Mouse (Mus musculus) heart, embryonic 15.5 days (tissue): ENCODE data around the gene Sfrp5. TPM values are rescaled to one million over a fixed set of nuclear protein-coding genes. Genes with fewer than 3 reads are reported as not detected.
A peak's percentile ranks its signal among the peaks of the same experiment; 100 is the strongest.

Experiments
- ATAC-seq: fragments of 200-750 bp; cut with Nextera tagmentation; replicated peaks from 2 replicates; pipeline ENCODE4 v1.8.0; 2017; ENCODE audit warnings: low read depth, moderate TSS enrichment; ENCODE audit not compliant: insufficient number of reproducible peaks, insufficient read depth, low FRiP score
- H3K27ac ChIP-seq: fragments of 300-500 bp; sonication (generic); 2 replicates; pipeline ENCODE4 v1.5.1; 2015; ENCODE audit warnings: mild to moderate bottlenecking, inconsistent platforms
- H3K27me3 ChIP-seq: fragments of 300-500 bp; sonication (generic); 2 replicates; pipeline ENCODE4 v1.6.1; 2015; ENCODE audit warnings: inconsistent platforms
- H3K36me3 ChIP-seq: fragments of 300-500 bp; sonication (generic); 2 replicates; pipeline ENCODE4 v1.6.1; 2015; ENCODE audit warnings: mild to moderate bottlenecking, inconsistent platforms
- H3K4me1 ChIP-seq: fragments of 300-500 bp; sonication (generic); replicated peaks from 2 replicates; pipeline ENCODE4 v1.6.1; 2015; ENCODE audit warnings: inconsistent platforms
- H3K4me2 ChIP-seq: fragments of 300-500 bp; sonication (generic); 2 replicates; pipeline ENCODE4 v1.6.1; 2015; ENCODE audit warnings: inconsistent platforms, mild to moderate bottlenecking, moderate library complexity
- H3K4me3 ChIP-seq: fragments of 300-500 bp; sonication (generic); 2 replicates; pipeline ENCODE4 v1.5.1; 2015; ENCODE audit warnings: mild to moderate bottlenecking, inconsistent platforms
- H3K9ac ChIP-seq: fragments of 300-500 bp; sonication (generic); 2 replicates; pipeline ENCODE4 v1.6.1; 2015; ENCODE audit warnings: mild to moderate bottlenecking, inconsistent platforms
- H3K9me3 ChIP-seq: fragments of 300-500 bp; sonication (generic); replicated peaks from 2 replicates; pipeline ENCODE4 v1.6.1; 2016; ENCODE audit warnings: inconsistent platforms
- WGBS: fragments of 180-500 bp; shearing (Covaris S2); methylation state at CpG from one replicate; pipeline ENCODE4 v1.1.7; 2015; ENCODE audit warnings: mixed read lengths; 5-methylcytosine and 5-hydroxymethylcytosine counted together
- polyA plus RNA-seq: library from polyadenylated mRNA; unstranded; fragments of >200 nt; fragmentation: Nextera tagmentation; extraction: Ambion mirVana; gene quantifications from 2 replicates; pipeline ENCODE4 v1.2.1, GENCODE M21; 2015

Gene Sfrp5
- polyA plus RNA-seq, 1 experiment from 2014 or later: 4.1 TPM

- ATAC-seq: no peak
- Histone ChIP-seq H3K27me3 (peaks cover 57% of the 10 kb centered on the region), H3K27ac (no peak overlapping the region), H3K9me3 (no peaks in the 10 kb centered on the region), H3K4me1 (peaks cover 18% of the 10 kb centered on the region), H3K4me2 (no peak overlapping the region), H3K4me3 (no peak overlapping the region), H3K36me3 (no peaks in the 10 kb centered on the region), H3K9ac (no peak overlapping the region)
- WGBS: 47% methylated on average over 11 of the region's 11 CpGs
Observed at GRCm38 (mm10) chr19:42198026-42198425, 4.0 kb downstream of the Sfrp5 start.

- Histone ChIP-seq H3K4me2 (no peak overlapping the region), H3K9me3 (no peaks in the 10 kb centered on the region), H3K36me3 (no peaks in the 10 kb centered on the region), H3K27ac (no peak overlapping the region), H3K4me3 (no peak overlapping the region), H3K27me3 (peaks cover 47% of the 10 kb centered on the region), H3K4me1 (peaks cover 16% of the 10 kb centered on the region), H3K9ac (no peak overlapping the region)
- WGBS: 66% methylated on average over 4 of the region's 4 CpGs
- no peak for ATAC-seq
Observed at GRCm38 (mm10) chr19:42197066-42197465, 5.0 kb downstream of the Sfrp5 start.

- no peak for ATAC-seq
- Histone ChIP-seq H3K4me1 (peaks cover 10% of the 10 kb centered on the region), H3K4me3 (no peak overlapping the region), H3K9me3 (no peaks in the 10 kb centered on the region), H3K36me3 (peaks cover 2% of the 10 kb centered on the region; the same call in 1 of the 2 replicates), H3K4me2 (no peak overlapping the region), H3K27me3 (peaks cover 41% of the 10 kb centered on the region), H3K9ac (no peak overlapping the region), H3K27ac (no peak overlapping the region)
- WGBS: 71% methylated on average over 4 of the region's 4 CpGs
Observed at GRCm38 (mm10) chr19:42196378-42196777, 5.7 kb downstream of the Sfrp5 start.

- H3K36me3 ChIP-seq: peaks cover 16% of the 10 kb centered on the region; the same call in 1 of the 2 replicates
- ATAC-seq: no peak
- no peak overlapping the region for H3K9ac ChIP-seq
- peaks cover 10% of the 10 kb centered on the region for H3K27me3 ChIP-seq
- H3K9me3 ChIP-seq: no peaks in the 10 kb centered on the region
- H3K4me1 ChIP-seq: 0 out of 2 replicates have a peak, but pooled peaks cover 4% of the 10 kb centered on the region
- 60% methylated on average over 2 of the region's 2 CpGs for WGBS
- no peak overlapping the region for H3K4me2 ChIP-seq
- no peak overlapping the region for H3K27ac ChIP-seq
- H3K4me3 ChIP-seq: no peak overlapping the region
Observed at GRCm38 (mm10) chr19:42193311-42193710, 8.7 kb downstream of the Sfrp5 start.

- H3K36me3 ChIP-seq: peaks cover 16% of the 10 kb centered on the region; the same call in 1 of the 2 replicates
- ATAC-seq: 0 out of 2 replicates have a peak, but pooled peaks have one; percentile 33
Observed at GRCm38 (mm10) chr19:42190494-42190893, 11.6 kb downstream of the Sfrp5 start.

GRCm38 (mm10) chr19:42189735-42190134 is 12.3 kb downstream of the Sfrp5 start:
- Histone ChIP-seq H3K4me3 (no peak overlapping the region), H3K27ac (no peak overlapping the region), H3K36me3 (peaks cover 16% of the 10 kb centered on the region; the same call in 1 of the 2 replicates), H3K9me3 (no peaks in the 10 kb centered on the region), H3K9ac (no peak overlapping the region), H3K4me1 (0 out of 2 replicates have a peak, but pooled peaks cover 4% of the 10 kb centered on the region), H3K4me2 (no peak overlapping the region), H3K27me3 (no peaks in the 10 kb centered on the region)
- no peak for ATAC-seq
- WGBS: 63% methylated on average over 4 of the region's 4 CpGs

More at GRCm38 (mm10) chr19:42190494-42190893, 11.6 kb downstream of the Sfrp5 start:
- no peak overlapping the region for H3K9ac ChIP-seq
- 0 out of 2 replicates have a peak, but pooled peaks cover 4% of the 10 kb centered on the region for H3K4me1 ChIP-seq
- H3K27me3 ChIP-seq: no peaks in the 10 kb centered on the region
- no peak overlapping the region for H3K27ac ChIP-seq
- H3K9me3 ChIP-seq: no peaks in the 10 kb centered on the region
- H3K4me3 ChIP-seq: no peak overlapping the region
- WGBS: 13% methylated on average over 5 of the region's 5 CpGs
- H3K4me2 ChIP-seq: no peak overlapping the region

GRCm38 (mm10) chr19:42182673-42183072 is 19.4 kb downstream of the Sfrp5 start:
- H3K4me1 ChIP-seq: no peaks in the 10 kb centered on the region
- no peaks in the 10 kb centered on the region for H3K9me3 ChIP-seq
- H3K27ac ChIP-seq: no peak overlapping the region
- H3K4me3 ChIP-seq: no peak overlapping the region
- H3K4me2 ChIP-seq: no peak overlapping the region
- no peaks in the 10 kb centered on the region for H3K27me3 ChIP-seq
- ATAC-seq: no peak
- no peak overlapping the region for H3K9ac ChIP-seq
- 57% methylated on average over 6 of the region's 6 CpGs for WGBS
- H3K36me3 ChIP-seq: peaks cover 27% of the 10 kb centered on the region; the same call in 1 of the 2 replicates

GRCm38 (mm10) chr19:42179356-42179755 is 22.7 kb downstream of the Sfrp5 start:
- Histone ChIP-seq H3K9ac (no peak overlapping the region), H3K9me3 (no peaks in the 10 kb centered on the region), H3K4me3 (no peak overlapping the region), H3K4me2 (no peak overlapping the region), H3K4me1 (no peaks in the 10 kb centered on the region; the same call in 1 of the 2 replicates), H3K36me3 (peaks cover 24% of the 10 kb centered on the region; the same call in 1 of the 2 replicates), H3K27ac (no peak overlapping the region), H3K27me3 (no peaks in the 10 kb centered on the region)
- ATAC-seq: no peak
- 81% methylated on average over 14 of the region's 14 CpGs for WGBS

- H3K27me3 ChIP-seq: no peaks in the 10 kb centered on the region
- H3K4me3 ChIP-seq: no peak overlapping the region
- H3K9me3 ChIP-seq: no peaks in the 10 kb centered on the region
- WGBS: 71% methylated on average over 2 of the region's 2 CpGs
- no peak for ATAC-seq
- no peak overlapping the region for H3K27ac ChIP-seq
- H3K9ac ChIP-seq: no peak overlapping the region
- H3K4me1 ChIP-seq: no peaks in the 10 kb centered on the region; the same call in 1 of the 2 replicates
- peaks cover 7% of the 10 kb centered on the region; the same call in 1 of the 2 replicates for H3K36me3 ChIP-seq
- H3K4me2 ChIP-seq: no peak overlapping the region
Observed at GRCm38 (mm10) chr19:42177461-42177860, 24.6 kb downstream of the Sfrp5 start.

GRCm38 (mm10) chr19:42176841-42177240 is 25.2 kb downstream of the Sfrp5 start:
- 72% methylated on average over 7 of the region's 7 CpGs for WGBS
- H3K4me2 ChIP-seq: no peak overlapping the region
- H3K27ac ChIP-seq: no peak overlapping the region
- no peaks in the 10 kb centered on the region; the same call in 1 of the 2 replicates for H3K4me1 ChIP-seq
- no peaks in the 10 kb centered on the region for H3K27me3 ChIP-seq
- no peak overlapping the region for H3K4me3 ChIP-seq
- H3K36me3 ChIP-seq: peaks cover 7% of the 10 kb centered on the region; the same call in 1 of the 2 replicates
- H3K9ac ChIP-seq: no peak overlapping the region
- no peaks in the 10 kb centered on the region for H3K9me3 ChIP-seq
- no peak for ATAC-seq

- Histone ChIP-seq H3K27me3 (peaks cover 23% of the 10 kb centered on the region), H3K4me3 (peak overlapping the region; percentile 78), H3K4me1 (peaks cover 14% of the 10 kb centered on the region), H3K36me3 (no peaks in the 10 kb centered on the region), H3K4me2 (peak overlapping the region; percentile 82), H3K9ac (peak overlapping the region; percentile 78), H3K27ac (peak overlapping the region; percentile 26; the same call in 1 of the 2 replicates), H3K9me3 (no peaks in the 10 kb centered on the region)
- peak; percentile 87 for ATAC-seq
- WGBS: 1% methylated on average over 56 of the region's 56 CpGs
Observed at GRCm38 (mm10) chr19:42170025-42170969, 31.8 kb downstream of the Sfrp5 start.
